Mouse (Mus musculus): ENCODE measurements around the gene Cog1. TPM values are rescaled to one million over a fixed set of nuclear protein-coding genes. Genes with fewer than 3 reads are reported as not detected.
A peak's percentile ranks its signal among the peaks of the same experiment; 100 is the strongest.

Cog1 gene
- 10 to 100 TPM; 17.3 to 19.8 TPM for total RNA-seq (2021)
- long read RNA-seq, experiment 1, transcript Cog1-201 (14 exons, 3,935 nt) = major isoform, 25 of 41 reads
- long read RNA-seq, experiment 1, partial matches to known transcripts = 4 of 41 reads
- long read RNA-seq, experiment 1, other reads (novel, unspliced or antisense) = 12 of 41 reads
- long read RNA-seq, experiment 2, transcript Cog1-201 (14 exons, 3,935 nt) = major isoform, 9 of 19 reads
- long read RNA-seq, experiment 2, partial matches to known transcripts = 5 of 19 reads
- long read RNA-seq, experiment 2, other reads (novel, unspliced or antisense) = 5 of 19 reads

GRCm38 (mm10) chr11:113648690-113649352, at the start of gene Cog1:
Gene Cog1, plus strand, starts transcription at chr11:113649169.
- peak in 1 of 2 experiments; percentile 36 for DNase-seq

GRCm38 (mm10) chr11:113600526-113601245, 48.3 kb upstream of the Cog1 start:
- no peak for DNase-seq

- no peak for DNase-seq
Measured at GRCm38 (mm10) chr11:113601616-113602343, 47.2 kb upstream of the Cog1 start.

GRCm38 (mm10) chr11:113607556-113607955, 41.4 kb upstream of the Cog1 start:
- no peak for DNase-seq

GRCm38 (mm10) chr11:113609581-113609980, 39.4 kb upstream of the Cog1 start:
- no peak for DNase-seq

GRCm38 (mm10) chr11:113610266-113610665, 38.7 kb upstream of the Cog1 start:
- peak in 1 of 2 experiments; percentile 20 for DNase-seq

- DNase-seq = no peak
Measured at GRCm38 (mm10) chr11:113611112-113611646, 37.8 kb upstream of the Cog1 start.

GRCm38 (mm10) chr11:113611664-113612611, 37.0 kb upstream of the Cog1 start:
- DNase-seq = peak; percentile 8 to 49

GRCm38 (mm10) chr11:113614476-113614875, 34.5 kb upstream of the Cog1 start:
- no peak for DNase-seq

GRCm38 (mm10) chr11:113617132-113617911, 31.6 kb upstream of the Cog1 start:
- peak; percentile 29 to 79 for DNase-seq

GRCm38 (mm10) chr11:113618303-113618671, 30.7 kb upstream of the Cog1 start:
- no peak for DNase-seq

GRCm38 (mm10) chr11:113618672-113619419, 30.1 kb upstream of the Cog1 start, which contains the start of gene Sstr2:
Gene Sstr2, plus strand, starts transcription at chr11:113619342.
- DNase-seq = peak; percentile 45 to 50

- no peak for DNase-seq
Measured at GRCm38 (mm10) chr11:113619420-113620080, 29.4 kb upstream of the Cog1 start.

GRCm38 (mm10) chr11:113621001-113621400, 28.0 kb upstream of the Cog1 start:
- no peak for DNase-seq

GRCm38 (mm10) chr11:113622028-113622427, 26.9 kb upstream of the Cog1 start:
- no peak for DNase-seq

GRCm38 (mm10) chr11:113625437-113625836, 23.5 kb upstream of the Cog1 start:
- DNase-seq = no peak

GRCm38 (mm10) chr11:113627785-113628184, 21.2 kb upstream of the Cog1 start:
- DNase-seq = no peak

- DNase-seq = no peak
Measured at GRCm38 (mm10) chr11:113630642-113631041, 18.3 kb upstream of the Cog1 start.

- no peak for DNase-seq
Measured at GRCm38 (mm10) chr11:113631302-113631701, 17.7 kb upstream of the Cog1 start.

All from heart, adult 18-20 months (tissue).